Mouse (Mus musculus): ENCODE data around the gene Rag1. TPM values are rescaled to one million over a fixed set of nuclear protein-coding genes. Genes with fewer than 3 reads are reported as not detected.

The Rag1 gene
- polyA plus RNA-seq, 1 experiment from 2014 or later = 0.01 TPM

GRCm38 (mm10) chr2:101598190-101599181 lies 50.8 kb downstream of the Rag1 start:
- H3K36me3 ChIP-seq (ENCODE audit: control insufficient read depth, insufficient read depth, low read length) = no peaks in the 10 kb centered on the region
- H3K4me1 ChIP-seq (replicated peaks; ENCODE audit: control insufficient read depth, insufficient read depth) = no peaks in the 10 kb centered on the region
- no peak overlapping the region for H3K4me2 ChIP-seq (replicated peaks; ENCODE audit: low read depth)
- H3K4me3 ChIP-seq (ENCODE audit: low read depth, low read length) = no peak overlapping the region
- H3K9me3 ChIP-seq (ENCODE audit: control insufficient read depth, low read length) = no peaks in the 10 kb centered on the region
- ATAC-seq (ENCODE audit: low FRiP score, low TSS enrichment) (no peak), DNase-seq (ENCODE audit: low spot score) (no peak)
- H3K27ac ChIP-seq (replicated peaks) = no peak overlapping the region
- H3K27me3 ChIP-seq (ENCODE audit: control insufficient read depth, insufficient read depth, low read length) = no peaks in the 10 kb centered on the region
- TF ChIP-seq EP300 (optimal IDR thresholded peaks at IDR 0.05) = no peak
- TF ChIP-seq CTCF (IDR thresholded peaks at IDR 0.05; ENCODE audit: low read depth) = no peak
- WGBS = 70% methylated on average over 13 of the region's 13 CpGs
- H3K9ac ChIP-seq (ENCODE audit: low read length) = no peak overlapping the region

- Histone ChIP-seq H3K4me1 (replicated peaks; ENCODE audit: control insufficient read depth, insufficient read depth) (no peaks in the 10 kb centered on the region), H3K4me3 (ENCODE audit: low read depth, low read length) (no peak overlapping the region), H3K27ac (replicated peaks) (no peak overlapping the region), H3K9ac (ENCODE audit: low read length) (no peak overlapping the region), H3K27me3 (ENCODE audit: control insufficient read depth, insufficient read depth, low read length) (no peaks in the 10 kb centered on the region), H3K36me3 (ENCODE audit: control insufficient read depth, insufficient read depth, low read length) (no peaks in the 10 kb centered on the region), H3K4me2 (replicated peaks; ENCODE audit: low read depth) (no peak overlapping the region), H3K9me3 (ENCODE audit: control insufficient read depth, low read length) (no peaks in the 10 kb centered on the region)
- ATAC-seq (ENCODE audit: low FRiP score, low TSS enrichment) (no peak), DNase-seq (ENCODE audit: low spot score) (no peak)
- TF ChIP-seq EP300 (optimal IDR thresholded peaks at IDR 0.05) = no peak
- TF ChIP-seq CTCF (IDR thresholded peaks at IDR 0.05; ENCODE audit: low read depth) = peak; percentile 65
These were observed 52.1 kb downstream of the Rag1 start for GRCm38 (mm10) chr2:101597186-101597585.

GRCm38 (mm10) chr2:101594681-101595080 lies 54.6 kb downstream of the Rag1 start:
- no peak overlapping the region for H3K27ac ChIP-seq (replicated peaks)
- ATAC-seq (ENCODE audit: low FRiP score, low TSS enrichment) (no peak), DNase-seq (ENCODE audit: low spot score) (no peak)
- no peak overlapping the region for H3K4me3 ChIP-seq (ENCODE audit: low read depth, low read length)
- no peaks in the 10 kb centered on the region for H3K9me3 ChIP-seq (ENCODE audit: control insufficient read depth, low read length)
- WGBS = 89% methylated on average over 5 of the region's 5 CpGs
- TF ChIP-seq EP300 (optimal IDR thresholded peaks at IDR 0.05) (no peak), CTCF (IDR thresholded peaks at IDR 0.05; ENCODE audit: low read depth) (no peak)
- H3K4me2 ChIP-seq (replicated peaks; ENCODE audit: low read depth) = no peak overlapping the region
- no peaks in the 10 kb centered on the region for H3K36me3 ChIP-seq (ENCODE audit: control insufficient read depth, insufficient read depth, low read length)
- H3K4me1 ChIP-seq (replicated peaks; ENCODE audit: control insufficient read depth, insufficient read depth) = no peaks in the 10 kb centered on the region
- H3K9ac ChIP-seq (ENCODE audit: low read length) = no peak overlapping the region
- H3K27me3 ChIP-seq (ENCODE audit: control insufficient read depth, insufficient read depth, low read length) = no peaks in the 10 kb centered on the region

- no peak for TF ChIP-seq EP300 (optimal IDR thresholded peaks at IDR 0.05)
- TF ChIP-seq CTCF (IDR thresholded peaks at IDR 0.05; ENCODE audit: low read depth) = no peak
- Histone ChIP-seq H3K36me3 (ENCODE audit: control insufficient read depth, insufficient read depth, low read length) (no peaks in the 10 kb centered on the region), H3K4me1 (replicated peaks; ENCODE audit: control insufficient read depth, insufficient read depth) (no peaks in the 10 kb centered on the region), H3K4me3 (ENCODE audit: low read depth, low read length) (no peak overlapping the region), H3K9ac (ENCODE audit: low read length) (no peak overlapping the region), H3K27ac (replicated peaks) (no peak overlapping the region), H3K9me3 (ENCODE audit: control insufficient read depth, low read length) (no peaks in the 10 kb centered on the region), H3K4me2 (replicated peaks; ENCODE audit: low read depth) (no peak overlapping the region), H3K27me3 (ENCODE audit: control insufficient read depth, insufficient read depth, low read length) (no peaks in the 10 kb centered on the region)
- no peak for DNase-seq (ENCODE audit: low spot score)
- 65% methylated on average over 8 of the region's 8 CpGs for WGBS
- ATAC-seq (ENCODE audit: low FRiP score, low TSS enrichment) = no peak
These were observed 56.4 kb downstream of the Rag1 start for GRCm38 (mm10) chr2:101592886-101593285.

- no peak overlapping the region for H3K9ac ChIP-seq (ENCODE audit: low read length)
- H3K36me3 ChIP-seq (ENCODE audit: control insufficient read depth, insufficient read depth, low read length) = no peaks in the 10 kb centered on the region
- ATAC-seq (ENCODE audit: low FRiP score, low TSS enrichment) = no peak
- no peak for DNase-seq (ENCODE audit: low spot score)
- no peak for TF ChIP-seq CTCF (IDR thresholded peaks at IDR 0.05; ENCODE audit: low read depth)
- no peak for TF ChIP-seq EP300 (optimal IDR thresholded peaks at IDR 0.05)
- H3K4me1 ChIP-seq (replicated peaks; ENCODE audit: control insufficient read depth, insufficient read depth) = no peaks in the 10 kb centered on the region
- no peak overlapping the region for H3K27ac ChIP-seq (replicated peaks)
- no peaks in the 10 kb centered on the region for H3K27me3 ChIP-seq (ENCODE audit: control insufficient read depth, insufficient read depth, low read length)
- no peak overlapping the region for H3K4me3 ChIP-seq (ENCODE audit: low read depth, low read length)
- H3K9me3 ChIP-seq (ENCODE audit: control insufficient read depth, low read length) = no peaks in the 10 kb centered on the region
- 29% methylated on average over 10 of the region's 10 CpGs for WGBS
- no peak overlapping the region for H3K4me2 ChIP-seq (replicated peaks; ENCODE audit: low read depth)
These were observed 57.1 kb downstream of the Rag1 start for GRCm38 (mm10) chr2:101592023-101592841.

Data from stomach, postnatal 0 days (tissue).